Mouse (Mus musculus) layer of hippocampus, adult 11-12 months (tissue): ENCODE results near the gene Tnni2.
A peak's percentile ranks its signal among the peaks of the same experiment; 100 is the strongest.

Source experiments
- DNase-seq: peaks from one replicate; pipeline ENCODE4 v3.0.0; 2022; ENCODE audit warnings: low spot score

The Tnni2 gene

GRCm38 (mm10) chr7:142460636-142461077 lies 19.0 kb downstream of the Tnni2 start, which contains the start of gene Lsp1:
Gene Lsp1 (plus strand): TSS chr7:142460809.
- no peak for DNase-seq

GRCm38 (mm10) chr7:142461446-142461845 lies 19.8 kb downstream of the Tnni2 start:
- no peak for DNase-seq

GRCm38 (mm10) chr7:142462190-142462589 lies 20.6 kb downstream of the Tnni2 start:
- no peak for DNase-seq

- no peak for DNase-seq
Measured at GRCm38 (mm10) chr7:142462594-142463078, 21.0 kb downstream of the Tnni2 start.

GRCm38 (mm10) chr7:142470171-142470691 lies 28.6 kb downstream of the Tnni2 start:
- no peak for DNase-seq

- DNase-seq, result no peak
Measured at GRCm38 (mm10) chr7:142470808-142471413, 29.3 kb downstream of the Tnni2 start.

- no peak for DNase-seq
Measured at GRCm38 (mm10) chr7:142471414-142471861, 29.8 kb downstream of the Tnni2 start.

GRCm38 (mm10) chr7:142471884-142472570 lies 30.4 kb downstream of the Tnni2 start:
- no peak for DNase-seq

- no peak for DNase-seq
Measured at GRCm38 (mm10) chr7:142472936-142473335, 31.3 kb downstream of the Tnni2 start.

GRCm38 (mm10) chr7:142473476-142473875 lies 31.9 kb downstream of the Tnni2 start:
- DNase-seq, result no peak

GRCm38 (mm10) chr7:142474799-142475198 lies 33.2 kb downstream of the Tnni2 start:
- no peak for DNase-seq

- DNase-seq, result no peak
Measured at GRCm38 (mm10) chr7:142475641-142476040, 34.0 kb downstream of the Tnni2 start.

- no peak for DNase-seq
Measured at GRCm38 (mm10) chr7:142476271-142476670, 34.7 kb downstream of the Tnni2 start.

GRCm38 (mm10) chr7:142476795-142477452 lies 35.3 kb downstream of the Tnni2 start:
- no peak for DNase-seq

GRCm38 (mm10) chr7:142478001-142478400 lies 36.4 kb downstream of the Tnni2 start:
- no peak for DNase-seq

GRCm38 (mm10) chr7:142478574-142478973 lies 37.0 kb downstream of the Tnni2 start:
- DNase-seq, result no peak

- no peak for DNase-seq
Measured at GRCm38 (mm10) chr7:142479307-142479706, 37.7 kb downstream of the Tnni2 start.

GRCm38 (mm10) chr7:142479886-142480285 lies 38.3 kb downstream of the Tnni2 start:
- no peak for DNase-seq

- DNase-seq, result no peak
Measured at GRCm38 (mm10) chr7:142480661-142481060, 39.1 kb downstream of the Tnni2 start.

GRCm38 (mm10) chr7:142481186-142481567 lies 39.6 kb downstream of the Tnni2 start:
- peak; percentile 34 for DNase-seq

GRCm38 (mm10) chr7:142481568-142482255 lies 40.1 kb downstream of the Tnni2 start:
- DNase-seq, result no peak

- no peak for DNase-seq
Measured at GRCm38 (mm10) chr7:142482256-142482609, 40.6 kb downstream of the Tnni2 start.
